Mouse (Mus musculus): ENCODE data around the gene Rapgef4.
A peak's percentile ranks its signal among the peaks of the same experiment; 100 is the strongest.

Rapgef4 gene

DNA sequence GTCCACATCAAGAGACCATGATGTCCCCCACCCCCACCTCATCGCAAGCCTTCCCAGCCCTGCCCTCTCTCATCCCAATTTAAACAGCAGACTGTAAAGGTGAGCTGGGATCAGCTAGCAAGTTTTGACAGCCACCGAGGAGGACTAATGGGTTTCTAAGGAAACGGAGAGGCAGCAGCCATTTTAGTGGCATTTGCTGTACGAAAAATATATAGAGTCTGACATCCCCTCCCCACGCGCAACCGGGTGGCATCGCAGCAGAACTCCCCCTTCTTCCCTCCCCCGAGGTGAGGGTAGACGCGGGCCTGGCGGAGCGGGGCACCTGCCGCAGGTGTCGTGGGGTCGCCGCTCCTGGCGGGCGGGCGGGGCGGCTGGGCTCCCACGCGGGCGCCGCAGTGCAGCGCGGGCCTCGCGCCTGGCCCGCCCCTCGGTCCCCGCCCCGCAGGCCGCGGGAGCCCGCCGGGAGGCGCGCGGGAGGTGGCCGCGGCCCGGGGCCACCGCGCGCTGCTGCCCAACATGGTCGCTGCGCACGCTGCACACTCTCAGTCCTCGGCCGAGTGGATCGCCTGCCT, at the start of gene Rapgef4:
Gene Rapgef4, plus strand, starts transcription at position 470 of the 572 bp plus-strand sequence.
- no peak for DNase-seq (ENCODE audit: low read depth)

DNA sequence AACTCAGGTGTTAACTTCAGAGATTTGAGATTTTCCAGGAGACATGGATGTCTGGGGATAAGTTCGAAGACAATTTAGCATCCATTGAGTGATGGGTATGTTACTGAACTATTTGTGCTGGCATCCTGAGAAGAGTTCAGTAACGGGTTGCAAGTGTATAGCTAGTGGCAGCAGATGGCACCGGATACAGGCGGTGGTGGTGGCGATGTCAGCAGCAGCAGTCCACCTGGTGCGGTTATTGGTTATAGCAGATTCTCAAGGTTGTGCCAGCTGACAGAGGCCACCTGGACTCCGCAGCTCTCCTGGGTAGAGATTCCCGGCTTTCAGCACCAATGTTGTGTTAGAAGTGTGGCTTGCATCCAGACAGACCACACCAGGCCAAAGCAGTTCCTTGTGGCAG, 47.0 kb upstream of the Rapgef4 start:
- DNase-seq (ENCODE audit: low read depth): no peak

DNA sequence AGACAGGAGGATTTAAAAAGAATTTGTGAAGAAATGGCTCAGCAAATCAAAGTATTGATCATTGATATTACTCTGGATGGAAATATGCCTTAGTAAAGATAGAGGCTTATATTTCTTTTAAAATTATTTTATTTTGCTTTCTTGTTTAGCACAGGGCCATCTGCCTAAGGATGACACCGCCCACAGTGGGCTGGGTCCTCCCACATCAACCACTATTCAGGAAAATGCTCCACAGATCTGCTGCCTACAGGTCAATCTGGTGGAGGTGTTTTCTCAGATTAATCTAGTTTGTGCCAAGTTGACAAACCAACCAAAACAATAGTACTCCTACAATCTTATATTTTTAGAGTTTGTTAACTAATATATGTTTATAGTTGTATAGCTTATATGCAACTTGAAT, 44.3 kb upstream of the Rapgef4 start:
- no peak for DNase-seq (ENCODE audit: low read depth)

DNA sequence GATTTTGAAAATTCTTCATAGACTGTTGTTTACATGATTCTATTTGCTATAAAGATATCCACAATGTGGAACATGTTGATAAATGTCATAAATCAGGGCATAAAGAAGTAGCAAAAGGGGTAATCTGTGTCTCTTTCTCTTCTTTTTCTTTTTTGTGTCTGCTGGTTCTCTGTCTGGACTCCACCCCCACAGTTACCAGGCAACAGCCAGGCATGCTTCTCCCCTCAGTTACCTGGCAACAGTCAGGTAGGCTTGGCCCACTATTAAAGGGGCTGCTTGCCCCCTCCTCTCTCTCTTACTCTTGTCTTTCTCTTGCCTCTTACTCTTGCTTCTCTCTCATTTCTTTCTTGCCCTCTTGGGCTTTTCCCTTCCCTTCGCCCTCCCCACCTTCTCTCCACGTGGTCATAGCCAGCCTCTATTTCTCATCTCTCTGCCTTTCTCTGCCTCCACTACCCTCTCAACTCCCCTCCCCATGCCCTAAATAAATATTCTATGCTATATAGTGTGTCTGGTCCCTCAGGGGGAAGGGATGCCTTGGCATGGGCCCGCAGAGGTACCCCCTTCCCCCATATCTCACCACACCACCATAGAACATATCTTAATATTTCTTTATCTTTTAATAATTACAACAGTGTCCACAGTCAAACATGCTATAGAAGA, 43.3 kb upstream of the Rapgef4 start:
- DNase-seq (ENCODE audit: low read depth): no peak

DNA sequence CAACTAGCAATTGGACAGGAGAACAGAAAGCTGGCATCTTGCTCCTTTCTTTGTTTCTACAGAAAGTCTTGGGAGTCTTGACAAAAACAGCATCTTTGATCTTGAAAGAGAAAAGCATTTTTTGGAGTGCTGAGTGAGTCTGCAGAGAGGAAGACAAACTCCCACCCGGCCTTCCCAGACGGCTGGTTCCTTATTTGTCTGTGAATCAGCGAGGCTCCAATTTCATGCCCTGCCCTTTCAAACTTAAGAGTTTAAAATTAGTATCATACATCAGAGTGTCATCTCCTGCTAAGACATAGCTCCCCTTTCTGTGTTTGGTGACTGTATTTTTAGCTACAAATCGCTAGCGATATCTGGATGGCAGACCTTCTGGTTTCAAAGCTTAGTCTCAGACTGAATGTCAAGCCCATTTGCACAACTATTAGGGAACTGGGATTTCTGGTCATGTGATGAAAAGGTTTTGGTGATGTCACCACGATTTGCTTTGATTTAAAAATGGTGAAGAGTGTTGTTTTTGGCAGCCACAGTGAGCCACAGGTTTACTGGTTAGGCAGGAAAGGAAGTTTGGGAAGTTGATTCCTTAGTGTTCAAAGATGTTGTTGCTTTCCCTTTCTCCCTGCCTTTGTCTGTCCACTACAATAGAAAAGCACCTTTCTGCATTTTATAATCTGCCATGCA, 42.2 kb upstream of the Rapgef4 start:
- peak; percentile 37 for DNase-seq (ENCODE audit: low read depth)

DNA sequence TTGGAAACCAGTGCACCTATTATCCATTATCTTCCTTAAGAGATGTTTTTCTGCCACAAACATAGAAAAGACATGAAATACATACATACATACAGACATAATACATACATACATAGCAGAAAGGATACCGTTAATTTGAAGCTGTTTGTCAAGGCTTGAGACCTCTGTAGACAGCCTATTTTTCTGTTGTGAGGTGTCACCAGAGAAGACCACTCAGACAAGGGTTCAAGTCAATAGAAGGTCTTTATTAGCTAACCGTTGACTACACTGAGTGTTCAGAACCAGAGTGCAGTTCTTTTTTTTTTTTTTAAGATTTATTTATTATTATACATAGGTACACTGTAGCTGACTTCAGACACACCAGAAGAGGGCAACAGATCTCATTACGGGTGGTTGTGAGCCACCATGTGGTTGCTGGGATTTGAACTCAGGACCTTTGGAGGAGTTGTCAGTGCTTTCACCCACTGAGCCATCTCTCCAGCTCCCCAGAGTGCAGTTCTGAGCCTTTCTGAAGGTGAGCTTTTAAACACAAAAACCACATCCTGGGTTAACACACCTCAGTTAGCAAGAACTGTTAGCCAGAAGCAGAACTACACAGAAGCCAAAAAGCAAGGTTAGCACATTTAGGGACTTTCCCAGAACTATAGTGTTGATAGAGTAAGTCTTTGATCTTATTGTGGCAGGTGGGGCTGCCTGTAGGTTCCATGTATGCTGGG, 39.9 kb upstream of the Rapgef4 start:
- DNase-seq (ENCODE audit: low read depth): no peak

DNA sequence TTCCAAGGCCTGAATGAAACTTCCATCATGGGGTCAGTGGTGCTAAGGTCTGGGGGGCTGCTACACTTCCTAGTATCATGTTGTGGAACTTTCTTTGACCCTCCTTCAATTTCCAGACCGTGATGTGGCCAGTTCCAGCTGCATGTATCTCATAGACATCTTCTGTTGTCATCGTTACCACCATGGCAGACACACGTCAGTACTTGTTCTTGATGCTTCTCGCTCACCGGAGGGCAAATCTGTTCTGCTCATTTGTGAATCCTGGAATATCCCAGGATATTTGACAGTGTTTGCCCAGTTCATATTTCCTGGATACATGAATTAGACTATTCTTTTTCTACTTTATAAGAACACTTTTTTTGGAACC, 39.3 kb upstream of the Rapgef4 start:
- DNase-seq (ENCODE audit: low read depth): no peak

DNA sequence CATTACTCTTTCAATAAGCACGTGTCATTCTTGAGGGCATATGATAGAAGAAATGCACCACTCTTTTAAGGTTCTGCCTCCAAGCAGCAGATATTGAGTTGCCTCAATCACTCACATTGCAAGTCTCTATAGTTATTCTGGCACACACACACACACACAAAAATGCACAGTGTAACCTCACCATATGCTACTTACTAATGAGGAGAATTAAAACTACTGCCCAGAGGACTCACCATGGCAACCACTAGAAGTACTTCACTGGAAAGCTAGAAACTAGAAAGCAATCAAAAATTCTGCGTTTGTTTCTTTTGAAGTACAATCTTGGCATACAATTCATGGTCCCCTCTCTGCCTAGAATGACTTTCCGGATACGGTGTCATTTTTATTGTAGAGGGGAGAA, 29.8 kb upstream of the Rapgef4 start:
- DNase-seq (ENCODE audit: low read depth): no peak

DNA sequence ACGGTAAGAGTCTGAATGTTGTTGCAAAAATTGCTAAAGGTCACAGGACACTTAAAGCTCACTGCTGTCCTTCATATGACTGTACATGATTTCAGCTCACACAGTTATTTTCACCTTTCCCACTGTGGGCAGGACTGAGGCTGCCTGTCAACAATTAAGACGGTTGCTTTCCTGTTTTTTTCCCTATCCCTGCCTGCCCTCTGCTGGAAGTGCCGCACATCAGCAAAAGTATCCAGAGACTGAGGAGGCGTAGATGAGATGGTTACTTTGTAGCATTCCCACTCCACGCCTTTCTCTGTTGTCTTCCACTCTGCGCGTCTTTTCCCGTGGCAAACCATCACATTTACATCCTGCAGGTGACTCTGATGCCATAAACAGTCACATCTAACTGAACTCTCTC, 25.4 kb upstream of the Rapgef4 start:
- peak; percentile 26 for DNase-seq (ENCODE audit: low read depth)

DNA sequence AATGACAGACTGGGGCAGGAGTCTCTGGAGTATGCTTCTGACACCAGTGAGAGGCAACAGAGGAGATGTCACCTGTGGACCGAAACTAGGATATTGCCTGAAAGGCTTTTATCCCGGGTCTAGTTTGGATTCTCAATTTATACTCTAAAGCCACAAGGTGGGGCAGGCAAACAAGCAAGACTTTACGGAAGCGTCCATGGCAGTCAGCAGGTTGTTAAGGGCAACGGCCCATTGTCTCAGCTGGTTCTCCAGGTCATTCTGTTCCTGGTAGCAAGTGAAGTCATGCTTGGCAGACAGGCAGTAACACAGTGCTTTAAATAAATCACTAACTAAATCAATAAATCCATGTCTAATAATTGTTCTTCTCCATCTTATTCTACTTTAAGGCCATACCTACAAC, 24.6 kb upstream of the Rapgef4 start:
- no peak for DNase-seq (ENCODE audit: low read depth)

DNA sequence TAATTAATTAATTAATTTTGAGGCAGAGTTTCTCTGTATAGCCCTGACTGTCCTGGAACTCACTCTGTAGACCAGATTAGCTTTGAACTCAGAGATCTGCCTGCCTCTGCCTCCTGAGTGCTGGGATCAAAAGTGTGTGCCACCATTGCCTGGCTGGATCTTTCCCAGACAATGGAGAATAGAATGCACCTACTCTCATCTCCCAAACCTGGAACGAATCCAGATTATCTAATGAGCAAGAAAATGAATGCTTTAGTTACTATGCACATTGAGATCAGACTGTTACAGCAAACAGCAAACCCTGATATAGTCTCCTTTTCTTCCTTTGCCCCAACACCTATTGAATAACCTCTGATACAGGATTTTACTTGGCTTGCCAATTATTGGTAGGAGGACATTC, 23.1 kb upstream of the Rapgef4 start:
- no peak for DNase-seq (ENCODE audit: low read depth)

DNA sequence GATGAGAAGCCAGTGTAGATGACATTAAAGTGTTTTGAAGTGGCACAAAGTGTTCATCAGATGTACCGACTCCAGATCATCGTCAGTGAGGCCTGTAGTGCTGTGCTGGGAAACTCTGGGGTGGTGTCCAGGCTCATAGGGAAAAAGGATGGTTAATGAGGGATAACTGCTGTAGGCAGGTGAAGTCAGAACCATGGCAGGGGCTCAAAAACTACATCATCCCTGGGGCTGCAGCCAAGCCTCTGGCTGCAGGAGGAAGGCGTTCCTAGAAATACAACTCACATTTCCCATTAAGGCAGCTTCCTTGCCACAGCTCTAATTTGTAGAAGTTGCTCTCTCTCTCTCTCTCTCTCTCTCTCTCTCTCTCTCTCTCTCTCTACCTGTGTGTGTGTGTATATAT, 22.6 kb upstream of the Rapgef4 start:
- DNase-seq (ENCODE audit: low read depth): no peak

DNA sequence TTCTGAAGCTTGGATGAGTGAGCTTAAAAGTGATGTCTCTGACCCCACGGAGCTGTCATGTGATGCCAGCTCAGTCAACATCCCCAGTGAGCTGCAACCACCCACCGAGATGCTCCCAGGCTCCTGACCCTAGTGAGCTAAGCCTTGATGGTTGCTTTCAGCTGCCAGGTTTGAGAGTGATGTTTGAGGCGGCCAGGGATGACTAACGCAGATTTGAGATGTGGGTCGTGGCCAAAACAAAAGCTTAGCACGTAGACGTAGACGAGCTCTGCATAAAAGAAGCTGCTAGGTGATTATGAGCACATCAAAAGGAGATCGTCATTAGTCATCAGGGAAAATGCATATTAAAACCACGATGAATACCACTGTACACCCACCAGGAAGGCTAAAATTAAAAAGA, 16.8 kb upstream of the Rapgef4 start:
- no peak for DNase-seq (ENCODE audit: low read depth)

DNA sequence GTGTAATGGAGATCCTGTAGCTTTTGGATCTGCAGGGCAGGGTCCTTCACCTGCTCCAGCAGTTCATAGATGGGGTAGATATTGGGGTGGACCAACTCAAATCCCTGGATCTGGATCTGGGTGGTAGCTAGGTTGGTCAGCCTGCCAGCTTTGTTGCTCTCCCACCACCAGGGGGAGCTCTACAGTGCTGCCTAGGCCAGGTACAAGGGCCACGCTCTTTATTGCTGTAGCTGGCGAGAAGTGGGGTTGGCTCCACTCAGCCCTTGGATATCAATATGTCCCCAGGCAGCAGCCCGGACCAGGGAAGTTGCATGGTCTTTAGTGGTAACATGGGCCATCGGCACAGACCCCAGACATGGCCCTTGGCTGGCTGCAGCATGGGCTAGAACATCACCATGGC, 15.6 kb upstream of the Rapgef4 start:
- no peak for DNase-seq (ENCODE audit: low read depth)

DNA sequence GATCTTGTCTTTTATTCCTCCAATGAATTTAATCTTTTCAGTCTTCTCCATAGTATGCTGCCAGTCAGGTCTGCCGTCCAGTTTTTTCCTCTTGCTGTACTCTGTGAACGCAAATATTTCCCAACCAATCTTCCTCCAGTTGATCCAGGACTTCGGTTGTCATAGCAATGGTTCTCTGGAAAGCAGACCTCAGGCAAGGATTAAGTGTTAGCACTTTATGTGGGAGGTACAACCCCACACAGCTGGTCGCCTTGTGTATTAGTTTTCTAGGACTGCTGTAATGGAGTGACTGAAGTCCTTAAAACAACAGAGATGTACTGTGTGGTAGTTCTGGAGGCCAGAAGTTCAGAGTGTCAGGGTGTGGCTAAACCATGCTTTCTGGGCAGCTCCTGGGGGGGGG, 14.3 kb upstream of the Rapgef4 start:
- no peak for DNase-seq (ENCODE audit: low read depth)

DNA sequence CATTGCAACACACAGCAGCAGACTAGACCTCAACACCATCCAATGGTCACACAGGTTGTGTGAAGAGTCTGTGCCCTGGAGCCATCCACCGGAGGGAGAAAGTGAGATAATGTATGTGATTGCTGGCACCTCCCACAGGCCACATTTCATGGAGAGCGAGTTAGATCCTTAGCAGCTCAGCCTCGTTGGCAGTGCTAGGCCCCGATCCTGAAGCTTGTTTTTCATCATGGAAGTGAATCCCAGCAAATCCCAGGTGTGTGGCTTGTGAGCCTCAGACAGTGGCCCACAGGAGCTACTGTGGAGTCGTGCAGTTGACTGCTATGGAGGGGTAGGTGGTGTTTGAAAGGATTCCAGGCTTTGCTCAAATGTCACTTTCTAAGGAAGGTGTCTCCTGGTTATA, 13.2 kb upstream of the Rapgef4 start:
- DNase-seq (ENCODE audit: low read depth): no peak

DNA sequence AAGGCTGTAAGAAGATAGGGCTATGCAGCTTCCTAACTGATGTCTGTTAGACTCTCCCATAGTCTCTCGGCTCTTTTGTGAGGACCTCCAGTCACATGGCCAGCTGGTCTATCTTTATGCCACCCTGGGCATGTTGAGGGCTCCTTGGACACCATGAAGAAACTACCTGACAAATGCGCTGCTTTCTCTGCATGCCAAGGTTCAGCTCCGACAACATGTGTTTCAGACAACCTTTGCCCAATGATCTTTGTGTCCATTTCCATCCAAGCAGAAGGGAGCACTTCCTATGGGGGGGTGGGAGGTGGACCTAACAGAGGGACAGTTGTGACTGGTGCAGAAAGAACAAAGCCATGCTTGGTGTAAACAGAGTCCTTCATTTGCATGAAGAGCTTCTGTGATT, 7.4 kb upstream of the Rapgef4 start:
- DNase-seq (ENCODE audit: low read depth): no peak

DNA sequence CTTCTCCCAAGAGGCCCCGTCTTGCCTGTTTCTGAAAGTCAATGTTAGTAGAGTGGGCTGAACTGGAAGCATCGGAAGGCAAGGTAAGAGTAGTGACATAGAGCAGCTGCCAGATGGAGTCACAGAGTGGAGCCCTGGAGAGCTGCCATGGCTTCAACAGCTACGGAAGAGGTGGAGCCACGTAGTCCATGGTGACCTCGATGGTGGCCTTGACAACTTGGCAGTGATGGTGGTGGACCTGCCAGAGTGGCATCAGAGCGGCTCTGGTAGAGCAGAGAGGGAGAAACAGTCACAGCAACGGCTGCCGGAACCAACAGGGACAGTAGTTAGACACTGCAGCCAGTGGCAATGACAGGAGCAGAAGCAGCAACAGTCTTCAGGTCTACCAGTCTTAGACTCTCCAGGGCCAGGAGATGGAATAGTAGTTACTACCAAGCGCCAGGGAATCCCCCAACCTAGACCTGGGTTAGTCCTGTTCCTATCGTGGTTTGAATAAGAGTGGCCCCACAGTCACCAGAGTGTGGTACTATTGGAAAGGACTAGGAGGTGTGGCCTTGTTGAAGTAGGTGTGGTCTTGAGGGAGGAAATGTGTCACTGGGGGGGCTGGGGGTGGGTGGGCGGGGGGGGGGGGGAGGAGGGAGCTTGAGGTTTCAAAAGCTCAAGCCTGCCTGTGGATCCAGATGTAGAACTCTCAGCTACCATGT, 6.7 kb upstream of the Rapgef4 start:
- no peak for DNase-seq (ENCODE audit: low read depth)

DNA sequence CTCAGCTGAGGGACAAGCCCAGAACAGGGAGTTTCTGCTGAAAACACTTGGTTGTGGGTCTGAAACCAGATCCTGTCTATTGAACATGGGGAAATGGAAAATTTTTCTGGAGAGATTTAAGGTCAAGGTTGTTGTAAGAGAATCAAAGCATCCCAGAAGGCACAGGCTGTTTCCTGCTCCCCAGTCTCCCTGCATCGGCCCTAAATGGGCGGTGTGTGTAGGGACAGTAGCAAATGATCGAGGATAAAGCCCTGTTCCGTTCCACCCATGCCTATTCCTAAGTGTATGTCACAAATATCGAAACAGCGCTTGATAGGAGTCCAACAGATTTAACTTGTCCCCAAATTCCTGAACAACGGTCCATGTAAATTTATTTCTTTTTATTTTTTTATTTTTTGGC, 1.1 kb upstream of the Rapgef4 start:
- DNase-seq (ENCODE audit: low read depth): no peak

DNA sequence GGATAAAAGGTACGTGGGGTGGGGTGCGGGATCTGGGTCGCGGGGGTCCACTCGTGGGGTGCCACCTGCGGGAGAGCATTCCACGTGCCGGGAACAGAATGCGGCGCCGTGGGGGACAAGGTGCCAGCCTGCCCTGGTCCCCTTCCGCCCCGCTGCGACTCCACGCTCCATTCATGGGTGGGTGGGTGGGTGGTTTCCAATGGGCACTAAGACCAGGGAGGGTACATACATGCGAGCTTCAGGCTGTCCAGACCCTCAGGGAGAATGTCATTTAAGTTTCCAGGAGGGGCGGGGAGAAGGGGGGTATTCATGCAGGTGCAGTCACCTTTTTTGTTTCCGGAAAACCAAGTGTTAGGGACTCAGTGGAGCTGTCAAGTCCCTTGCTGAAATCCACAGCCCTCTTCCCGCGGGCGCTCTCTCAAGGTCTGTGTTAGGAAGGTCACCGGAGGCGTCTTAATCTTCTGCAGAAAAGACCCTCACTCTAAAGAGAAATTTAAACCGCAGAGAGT, 357 bp downstream of the Rapgef4 start:
- no peak for DNase-seq (ENCODE audit: low read depth)

DNA sequence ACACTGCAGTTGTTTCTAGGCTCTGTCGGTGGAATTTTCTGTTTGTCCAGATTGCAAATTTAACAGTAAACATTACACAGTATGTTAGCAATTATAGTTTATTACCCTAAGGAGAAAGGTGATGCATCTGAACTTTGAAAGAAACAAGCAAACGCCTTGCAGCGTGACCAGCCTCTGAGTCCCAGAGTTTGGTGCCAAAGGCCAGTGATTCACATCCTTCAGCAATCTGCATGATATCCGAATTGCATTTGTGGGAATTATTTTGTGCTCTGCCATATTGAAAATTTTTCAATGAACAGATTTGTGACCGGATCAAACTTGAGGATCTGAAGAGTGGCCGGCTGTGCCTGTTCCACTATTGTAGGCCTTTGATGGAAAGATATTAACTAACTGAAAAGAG, 856 bp downstream of the Rapgef4 start:
- DNase-seq (ENCODE audit: low read depth): no peak

DNA sequence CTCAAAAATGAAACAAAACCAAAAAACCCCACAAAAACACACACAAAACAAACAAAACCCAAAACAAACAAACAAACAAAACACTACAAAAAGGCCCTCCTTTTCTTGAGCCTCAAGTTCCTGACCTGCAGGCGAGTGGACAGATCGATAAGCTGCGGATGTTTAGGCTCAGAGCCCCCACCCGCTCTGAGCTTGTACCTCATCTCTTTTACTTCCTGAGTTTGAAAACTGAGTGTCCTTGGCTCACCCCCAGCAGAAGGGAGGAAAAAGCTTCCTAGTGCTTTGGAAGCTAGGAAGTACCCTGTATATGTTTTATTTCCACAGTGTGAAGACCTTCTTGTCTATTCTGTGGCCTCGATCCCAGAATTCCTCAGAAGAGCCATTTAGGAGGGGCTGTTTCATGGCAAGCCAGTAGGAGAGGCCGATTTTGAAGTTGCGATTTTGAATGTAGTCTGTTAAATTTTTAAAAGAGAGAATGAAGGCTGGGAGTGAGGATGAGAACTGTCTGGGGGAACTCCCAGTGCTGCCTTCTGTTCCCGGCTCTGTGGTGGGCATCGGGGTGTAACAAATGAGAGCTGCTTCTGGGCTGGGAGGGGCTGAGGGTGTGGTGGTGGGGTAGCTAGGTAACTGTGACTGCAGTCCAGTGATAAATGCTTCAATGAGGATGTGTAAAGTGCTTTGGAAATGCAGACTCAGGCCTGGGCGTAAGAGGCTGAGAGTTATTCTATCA, 2.0 kb downstream of the Rapgef4 start:
- DNase-seq (ENCODE audit: low read depth): no peak

Data from fibroblast of lung, adult 2 months (primary cell).